Mouse (Mus musculus): ENCODE results near the gene 1110059E24Rik.

Gene 1110059E24Rik

DNA sequence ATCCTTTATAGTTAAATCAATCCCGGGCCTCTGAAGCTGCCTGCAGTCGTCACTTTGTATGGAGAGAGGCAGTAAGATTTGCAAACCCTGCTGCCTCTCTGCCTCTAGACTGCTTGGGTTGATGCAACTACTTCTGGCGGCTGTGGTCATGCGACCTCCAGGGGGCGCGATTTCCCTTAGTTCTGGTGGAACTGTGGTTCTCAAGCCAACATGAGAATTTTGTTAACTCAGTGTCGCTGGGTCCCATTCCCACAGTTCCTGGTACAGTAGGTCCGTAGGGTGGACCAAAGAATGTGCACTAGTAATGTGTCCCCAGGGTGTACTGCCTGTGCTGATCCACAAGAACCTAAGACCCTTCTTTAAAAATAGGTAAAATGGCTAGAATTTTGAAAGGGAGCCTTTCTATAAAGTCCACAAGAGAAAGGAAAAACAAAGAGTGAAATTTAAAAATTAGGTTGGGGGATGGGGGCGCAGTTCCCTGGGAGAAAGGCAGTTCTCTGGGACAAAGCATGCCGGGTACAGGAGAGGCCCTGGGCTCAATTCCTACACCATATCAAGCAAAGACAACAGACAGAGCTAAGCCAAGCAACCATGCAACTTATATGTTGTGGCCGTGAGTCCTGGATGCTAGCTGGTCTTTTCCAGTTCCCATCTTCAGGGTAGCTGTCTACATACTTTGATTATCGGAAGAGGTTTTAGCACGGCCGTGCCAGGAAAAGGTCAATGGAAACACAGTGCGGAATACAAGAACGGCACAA, 81.4 kb downstream of the 1110059E24Rik start:
- DNase-seq, result peak; percentile 90 to 96

DNA sequence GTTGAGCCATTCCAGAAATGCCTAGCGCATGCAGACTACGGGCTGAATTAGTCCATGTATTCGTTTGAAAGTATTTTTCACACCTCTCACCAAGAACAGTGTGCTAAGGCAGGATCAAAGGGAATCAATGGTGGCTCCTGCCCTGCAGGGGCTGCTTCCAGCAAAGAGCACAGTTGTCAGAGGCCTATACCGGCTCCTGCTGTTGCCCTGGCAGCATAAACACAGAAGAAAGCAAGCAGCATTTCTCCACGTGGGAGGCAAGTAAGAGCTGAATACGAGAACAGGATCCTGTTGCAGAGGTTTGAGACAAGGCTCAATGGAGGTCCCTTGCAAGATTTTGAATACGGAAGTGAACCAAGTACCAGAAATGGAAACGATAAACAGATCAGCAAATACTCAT, 82.0 kb downstream of the 1110059E24Rik start:
- DNase-seq, result no peak

DNA sequence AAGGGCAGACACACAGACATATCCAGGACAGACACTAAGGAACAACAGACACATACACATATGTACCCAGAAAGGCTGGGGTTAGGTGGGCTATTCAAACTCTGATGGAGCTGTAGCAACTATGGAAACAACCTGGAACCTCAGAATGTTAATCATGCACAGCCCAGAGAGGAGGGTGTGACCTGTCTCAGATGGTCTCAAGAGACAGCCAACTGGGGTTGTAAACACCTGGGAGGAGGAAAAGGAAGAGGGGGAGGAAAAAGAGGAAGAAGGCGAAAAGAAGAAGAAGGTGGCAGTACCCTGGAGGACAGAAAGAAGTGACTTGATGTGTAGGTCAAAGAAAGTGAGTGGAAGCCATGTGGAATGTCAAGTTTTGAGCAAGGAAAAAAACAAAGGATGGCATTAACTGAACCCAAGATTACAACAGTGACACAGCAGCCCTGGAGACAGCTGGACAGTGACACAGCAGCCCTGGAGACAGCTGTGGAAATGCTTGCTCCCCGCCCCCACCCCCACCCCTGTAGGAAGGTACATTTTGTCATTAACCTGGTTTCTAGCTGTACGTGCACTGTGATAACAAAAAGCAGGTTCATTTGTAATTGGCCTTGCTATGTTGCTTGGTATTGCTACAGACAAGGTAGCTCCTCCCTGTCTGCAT, 84.1 kb downstream of the 1110059E24Rik start:
- DNase-seq, result no peak

DNA sequence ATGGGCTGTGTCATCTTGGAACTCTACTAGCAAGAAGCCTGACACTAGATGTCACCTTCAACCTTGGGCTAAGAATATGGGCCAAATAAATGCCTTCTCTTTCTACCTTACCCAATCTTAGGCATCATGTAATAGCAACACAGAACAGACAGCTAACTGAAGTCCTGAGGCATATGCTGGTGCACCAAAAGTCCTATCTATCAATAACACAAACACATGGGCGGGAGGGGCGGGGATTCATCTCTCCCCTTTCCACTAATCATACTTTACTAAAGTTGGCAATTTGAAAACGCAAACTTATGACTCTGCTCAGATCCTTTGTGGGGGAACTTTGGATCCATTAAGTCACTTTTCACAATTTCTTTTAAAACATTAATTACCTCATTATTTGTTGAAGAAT, 84.8 kb downstream of the 1110059E24Rik start:
- DNase-seq, result no peak

DNA sequence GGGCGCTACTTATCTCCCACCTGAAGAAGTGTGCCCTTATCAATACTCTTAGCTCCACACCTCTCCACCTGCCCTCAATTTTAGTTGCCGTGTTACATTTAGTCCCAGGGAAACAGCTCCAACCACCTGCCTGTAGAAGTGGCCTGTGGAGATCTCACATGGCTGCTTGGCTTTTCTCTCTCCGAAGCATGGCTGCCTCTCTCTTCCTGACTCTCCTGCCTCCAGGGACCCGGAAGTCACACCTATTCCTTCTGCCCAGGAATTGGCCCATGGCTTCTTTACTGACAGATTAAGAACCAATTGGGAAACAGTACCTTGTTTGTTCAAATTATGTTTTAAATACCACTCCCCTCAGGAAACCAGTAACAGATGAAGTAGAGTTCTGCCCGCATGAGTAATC, 86.3 kb downstream of the 1110059E24Rik start:
- DNase-seq, result no peak

DNA sequence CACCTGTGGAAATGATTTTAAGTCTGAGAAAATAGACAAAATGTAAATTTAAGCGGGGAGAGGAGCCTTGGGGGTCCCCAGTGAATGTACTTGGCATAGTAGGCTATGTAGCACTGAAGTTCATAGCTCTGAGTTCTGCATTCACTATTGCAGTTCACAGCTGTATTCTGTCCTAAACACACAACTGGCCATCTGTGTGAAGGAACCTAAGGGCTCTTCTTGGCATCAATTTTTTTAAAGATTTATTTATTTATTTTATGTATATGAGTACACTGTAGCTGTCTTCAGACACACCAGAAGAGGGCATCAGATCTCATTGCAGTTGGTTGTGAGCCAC, 88.3 kb downstream of the 1110059E24Rik start:
- no peak for DNase-seq

DNA sequence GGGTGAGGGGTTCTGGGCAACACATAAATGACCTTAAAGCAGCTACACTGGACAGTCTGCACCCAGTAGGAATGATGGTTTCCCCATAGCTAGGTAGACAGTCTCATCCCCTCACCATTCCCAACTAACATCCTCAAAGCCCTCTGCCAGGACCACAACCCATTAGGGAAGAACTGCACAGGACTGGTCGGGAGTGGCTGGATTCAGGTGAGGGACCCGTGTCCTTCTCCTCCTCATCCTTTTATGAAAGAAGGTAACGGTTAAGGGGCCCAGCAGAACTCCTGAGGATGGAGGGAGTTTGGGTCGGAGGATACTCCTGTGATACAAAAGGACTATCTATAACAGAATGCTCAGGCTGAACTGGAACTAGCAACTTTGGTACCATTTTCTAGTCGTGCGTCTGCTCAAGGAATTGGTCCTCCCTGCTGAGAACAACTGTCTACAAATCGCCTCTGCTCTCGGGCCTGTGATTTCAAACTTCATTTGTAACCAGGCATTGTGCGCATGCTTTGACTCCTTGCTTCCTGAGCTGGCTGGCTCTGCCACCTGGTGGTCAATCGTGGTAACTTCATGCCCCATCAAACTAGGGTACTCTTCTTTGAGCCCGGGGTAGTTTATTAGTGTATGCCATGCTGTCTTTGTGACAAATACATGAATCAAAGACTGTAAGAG, 88.9 kb downstream of the 1110059E24Rik start:
- peak; percentile 76 to 86 for DNase-seq

DNA sequence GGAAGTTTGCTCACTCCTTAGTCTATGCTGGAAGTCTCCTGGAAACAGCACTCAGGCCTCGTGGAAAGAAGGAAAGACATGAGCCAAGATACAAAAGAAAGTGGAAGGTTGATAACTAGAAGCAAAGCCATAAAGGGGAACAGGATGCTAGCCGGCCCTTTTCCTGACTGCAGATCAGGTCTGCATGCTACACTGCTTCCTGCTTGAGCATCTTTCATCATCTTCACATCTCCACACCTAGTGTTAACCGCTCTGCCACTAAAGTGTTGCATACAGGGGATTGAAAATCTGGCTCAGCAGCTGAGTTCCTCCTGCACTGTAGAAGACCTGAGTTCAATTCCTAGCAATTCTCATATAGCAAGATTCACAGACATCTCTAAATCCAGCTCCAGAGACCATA, 89.8 kb downstream of the 1110059E24Rik start:
- DNase-seq, result no peak

DNA sequence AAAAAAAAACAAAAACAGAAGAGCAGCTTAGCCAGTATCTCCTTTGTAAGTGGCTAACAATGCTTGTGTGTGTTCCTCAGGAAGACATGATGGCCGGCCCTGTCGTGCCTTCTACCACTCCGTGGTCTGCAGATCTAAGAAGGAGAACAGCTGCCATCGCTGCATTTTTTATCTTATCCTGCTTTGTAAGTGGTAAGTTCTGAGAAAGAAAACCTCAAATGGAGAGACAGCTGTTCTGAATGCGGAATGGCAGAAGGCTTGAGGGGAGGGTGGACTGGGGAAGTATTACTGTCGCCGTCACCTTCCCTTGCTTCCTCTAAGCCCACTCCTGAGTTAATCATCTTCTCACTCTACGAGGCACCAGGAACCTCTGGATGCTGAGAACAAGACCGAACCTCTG, 100.0 kb downstream of the 1110059E24Rik start:
- no peak for DNase-seq

DNA sequence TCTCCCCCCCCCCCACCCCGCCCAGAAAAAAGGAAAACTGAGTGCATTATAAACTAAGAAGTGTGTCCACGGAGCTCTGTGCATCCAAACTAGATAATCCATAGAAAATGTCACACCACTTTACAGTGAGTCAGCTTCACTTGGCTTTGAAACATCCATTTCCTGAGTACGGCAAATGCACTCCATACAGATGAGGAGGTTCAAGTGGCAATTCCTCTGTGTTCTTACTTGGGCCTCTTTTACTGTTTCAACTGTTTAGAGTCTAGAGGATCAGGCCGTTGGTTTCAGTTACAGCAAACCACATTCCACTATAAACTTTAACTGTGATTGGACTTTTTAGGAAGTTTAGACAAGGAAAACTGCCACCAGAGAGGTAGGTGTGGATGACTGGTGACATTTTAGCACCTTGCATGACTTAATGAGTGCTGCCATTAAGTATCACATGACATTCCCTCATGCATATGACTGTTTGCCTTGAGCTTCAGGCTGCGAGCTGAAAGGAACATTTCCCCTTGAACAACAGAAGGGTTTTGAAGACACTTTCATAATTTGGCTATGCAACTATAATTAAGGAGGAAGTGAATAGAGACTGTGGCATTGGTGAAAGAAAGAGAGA, 100.7 kb downstream of the 1110059E24Rik start:
- DNase-seq, result no peak

DNA sequence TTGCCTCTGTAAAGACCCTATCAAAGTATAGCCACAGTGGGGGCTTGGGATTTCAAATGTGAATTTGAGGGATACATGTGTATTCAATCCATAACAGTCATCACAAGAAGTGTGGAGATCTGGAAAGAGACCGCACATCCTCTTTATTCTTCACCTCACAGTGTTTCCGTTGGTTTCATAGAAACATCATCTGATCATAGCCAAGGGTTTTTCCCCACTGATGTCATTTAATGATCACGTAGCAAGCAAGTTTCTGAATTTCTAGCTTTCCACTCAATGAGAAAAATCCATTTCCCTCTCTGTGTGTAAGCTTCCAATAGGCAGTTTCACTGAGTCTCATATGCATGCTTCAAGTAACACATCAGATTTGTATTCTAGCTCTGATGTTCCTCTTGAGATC, 103.1 kb downstream of the 1110059E24Rik start:
- DNase-seq, result no peak

DNA sequence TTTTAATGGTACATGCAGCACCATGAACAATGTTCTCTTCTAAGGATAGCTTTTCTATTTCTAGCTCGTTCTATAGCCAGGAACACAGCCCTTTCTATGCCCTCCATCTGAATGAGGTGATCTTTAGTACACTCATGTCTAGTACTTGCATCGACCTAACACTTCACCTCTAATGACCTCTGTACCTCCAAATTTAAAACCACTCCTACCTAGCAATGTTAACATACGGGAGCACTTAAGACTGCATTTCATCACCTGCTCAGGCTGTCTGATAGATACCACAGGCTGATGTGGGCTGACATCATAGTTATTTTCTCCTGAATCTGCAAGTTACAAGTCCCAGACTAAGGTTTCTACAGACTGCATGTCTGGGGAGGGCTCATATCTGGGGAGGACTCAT, 103.8 kb downstream of the 1110059E24Rik start:
- DNase-seq, result no peak

DNA sequence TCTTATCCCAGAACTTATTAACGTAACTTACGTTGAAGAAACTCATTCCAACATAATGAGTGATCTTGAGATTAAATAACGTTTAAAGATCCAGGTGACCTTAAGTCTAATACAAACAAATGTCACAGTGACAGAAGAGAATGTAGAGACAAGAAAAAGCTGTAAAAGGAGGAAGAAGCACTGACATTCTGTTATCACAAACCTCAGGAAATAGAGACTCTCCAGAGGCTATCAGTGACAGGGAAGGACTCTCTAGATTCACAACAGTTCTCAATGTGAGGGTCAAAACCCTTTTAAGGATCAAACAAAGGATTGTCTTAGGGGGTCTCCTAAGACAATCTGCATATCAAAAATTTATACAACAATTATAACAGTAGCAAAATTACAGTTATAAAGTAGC, 115.7 kb downstream of the 1110059E24Rik start:
- no peak for DNase-seq

All from kidney, postnatal 25 days (tissue).